Mouse (Mus musculus) bone marrow, adult 2 months (tissue): Measurements from ENCODE around the gene Cdc42ep1.

Experiments
- CTCF ChIP-seq: fragments of 200-500 bp; IDR thresholded peaks from 2 replicates; pipeline ENCODE4 v1.5.1; 2011; ENCODE audit warnings: low read length, control low read depth; ENCODE audit not compliant: control insufficient read depth, insufficient read depth
- POLR2A ChIP-seq: fragments of 200-500 bp; IDR thresholded peaks from 2 replicates; pipeline ENCODE4 v1.6.1; 2011; ENCODE audit warnings: low read depth, mild to moderate bottlenecking, control low read depth, low read length, borderline replicate concordance; ENCODE audit not compliant: control insufficient read depth

DNA sequence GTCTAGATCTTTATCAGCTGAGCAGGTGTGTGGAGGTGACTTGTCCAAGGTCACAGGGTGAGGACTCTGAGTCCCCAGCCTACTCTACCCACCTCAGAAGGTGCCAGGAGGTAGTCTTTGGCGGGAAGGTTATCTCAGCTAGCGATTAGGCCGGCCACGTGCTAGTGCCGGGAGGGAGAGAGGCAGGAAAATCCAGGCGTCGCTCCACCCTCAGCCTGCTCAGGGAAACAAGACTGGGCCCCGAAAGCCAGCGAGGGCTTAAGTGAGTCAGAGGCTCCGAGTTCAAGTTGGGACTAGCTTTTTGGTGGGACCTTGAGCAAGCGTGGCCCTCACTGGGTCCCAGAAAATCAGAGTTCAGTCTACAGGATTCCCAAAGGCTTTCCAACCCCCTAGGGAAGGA lies 2.9 kb downstream of the Cdc42ep1 start:
- no peak for TF ChIP-seq CTCF
- no peak for TF ChIP-seq POLR2A
